Mouse (Mus musculus): ENCODE measurements around the gene Hdlbp. TPM values are rescaled to one million over a fixed set of nuclear protein-coding genes. Genes with fewer than 3 reads are reported as not detected.
"Not testable (repeated sequence)": the region's sequence is repeated elsewhere in the genome, so short reads cannot be mapped to it uniquely, and the experiment has no call there.

Gene Hdlbp
- polyA plus RNA-seq, 1 experiment from 2014 or later = 139 TPM

- H3K36me3 ChIP-seq = no peaks in the 10 kb centered on the region
- under 1% methylated on average over 41 of the region's 41 CpGs for WGBS
- no peaks in the 10 kb centered on the region for H3K27me3 ChIP-seq
- peak overlapping the region; percentile 93 for H3K27ac ChIP-seq
- H3K4me1 ChIP-seq = peaks cover 10% of the 10 kb centered on the region
- H3K4me2 ChIP-seq (replicated peaks) = peak overlapping the region; percentile 56
- no peaks in the 10 kb centered on the region for H3K9me3 ChIP-seq
- peak overlapping the region; percentile 94 for H3K4me3 ChIP-seq
- peak; percentile 97 for ATAC-seq (ENCODE audit: insufficient number of reproducible peaks, insufficient read depth, low FRiP score, low TSS enrichment)
- peak overlapping the region; percentile 86 for H3K9ac ChIP-seq
Observed at GRCm38 (mm10) chr1:93477758-93478585, 643 bp downstream of the Hdlbp start.

- H3K9ac ChIP-seq = no peak overlapping the region
- WGBS = 90% methylated on average over 3 of the region's 3 CpGs
- no peaks in the 10 kb centered on the region for H3K36me3 ChIP-seq
- no peaks in the 10 kb centered on the region for H3K27me3 ChIP-seq
- H3K4me2 ChIP-seq (replicated peaks) = no peak overlapping the region
- H3K4me1 ChIP-seq = peaks cover 9% of the 10 kb centered on the region
- no peak overlapping the region for H3K4me3 ChIP-seq
- H3K27ac ChIP-seq = no peak overlapping the region
- ATAC-seq (ENCODE audit: insufficient number of reproducible peaks, insufficient read depth, low FRiP score, low TSS enrichment) = no peak
- H3K9me3 ChIP-seq = no peaks in the 10 kb centered on the region
Observed at GRCm38 (mm10) chr1:93475694-93476093, 2.9 kb downstream of the Hdlbp start.

- no peak overlapping the region for H3K4me3 ChIP-seq
- no peak overlapping the region for H3K27ac ChIP-seq
- 95% methylated on average over 4 of the region's 4 CpGs for whole genome bisulfite sequencing
- no peaks in the 10 kb centered on the region; the same call in 1 of the 2 replicates for H3K36me3 ChIP-seq
- H3K4me2 ChIP-seq (replicated peaks) = no peak overlapping the region
- H3K9me3 ChIP-seq = no peaks in the 10 kb centered on the region
- ATAC-seq (ENCODE audit: insufficient number of reproducible peaks, insufficient read depth, low FRiP score, low TSS enrichment) = no peak
- no peaks in the 10 kb centered on the region for H3K4me1 ChIP-seq
- no peaks in the 10 kb centered on the region for H3K27me3 ChIP-seq
- H3K9ac ChIP-seq = no peak overlapping the region
Observed at GRCm38 (mm10) chr1:93468626-93469025, 10.0 kb downstream of the Hdlbp start.

- no peaks in the 10 kb centered on the region for H3K9me3 ChIP-seq
- ATAC-seq (ENCODE audit: insufficient number of reproducible peaks, insufficient read depth, low FRiP score, low TSS enrichment) = no peak
- H3K4me3 ChIP-seq = no peak overlapping the region
- H3K4me2 ChIP-seq (replicated peaks) = no peak overlapping the region
- H3K27me3 ChIP-seq = no peaks in the 10 kb centered on the region
- H3K4me1 ChIP-seq = no peaks in the 10 kb centered on the region
- H3K36me3 ChIP-seq = no peaks in the 10 kb centered on the region; the same call in 1 of the 2 replicates
- no peak overlapping the region for H3K9ac ChIP-seq
- no peak overlapping the region for H3K27ac ChIP-seq
Observed at GRCm38 (mm10) chr1:93465746-93466145, 12.9 kb downstream of the Hdlbp start.

GRCm38 (mm10) chr1:93465066-93465465 lies 13.5 kb downstream of the Hdlbp start:
- Histone ChIP-seq H3K9ac (no peak overlapping the region), H3K4me1 (no peaks in the 10 kb centered on the region), H3K4me3 (no peak overlapping the region), H3K4me2 (replicated peaks) (no peak overlapping the region), H3K36me3 (no peaks in the 10 kb centered on the region; the same call in 1 of the 2 replicates), H3K27ac (no peak overlapping the region), H3K27me3 (no peaks in the 10 kb centered on the region), H3K9me3 (no peaks in the 10 kb centered on the region)
- ATAC-seq (ENCODE audit: insufficient number of reproducible peaks, insufficient read depth, low FRiP score, low TSS enrichment) = no peak

GRCm38 (mm10) chr1:93459101-93459500 lies 19.5 kb downstream of the Hdlbp start:
- Histone ChIP-seq H3K9ac (no peak overlapping the region), H3K9me3 (no peaks in the 10 kb centered on the region), H3K36me3 (no peaks in the 10 kb centered on the region; the same call in 1 of the 2 replicates), H3K4me3 (no peak overlapping the region), H3K27ac (no peak overlapping the region), H3K27me3 (no peaks in the 10 kb centered on the region), H3K4me2 (replicated peaks) (no peak overlapping the region), H3K4me1 (no peaks in the 10 kb centered on the region)
- ATAC-seq (ENCODE audit: insufficient number of reproducible peaks, insufficient read depth, low FRiP score, low TSS enrichment) = no peak
- WGBS = 32% methylated on average over 3 of the region's 3 CpGs

GRCm38 (mm10) chr1:93458357-93458756 lies 20.3 kb downstream of the Hdlbp start:
- Histone ChIP-seq H3K27ac (no peak overlapping the region), H3K27me3 (no peaks in the 10 kb centered on the region), H3K9ac (no peak overlapping the region), H3K4me2 (replicated peaks) (no peak overlapping the region), H3K9me3 (no peaks in the 10 kb centered on the region), H3K4me3 (no peak overlapping the region), H3K36me3 (no peaks in the 10 kb centered on the region), H3K4me1 (no peaks in the 10 kb centered on the region)
- no peak for ATAC-seq (ENCODE audit: insufficient number of reproducible peaks, insufficient read depth, low FRiP score, low TSS enrichment)
- WGBS = 38% methylated on average over 1 of the region's 1 CpGs

- no peaks in the 10 kb centered on the region for H3K9me3 ChIP-seq
- H3K4me1 ChIP-seq = no peaks in the 10 kb centered on the region
- H3K4me3 ChIP-seq = no peak overlapping the region
- no peaks in the 10 kb centered on the region for H3K36me3 ChIP-seq
- no peaks in the 10 kb centered on the region for H3K27me3 ChIP-seq
- no peak overlapping the region for H3K4me2 ChIP-seq (replicated peaks)
- H3K27ac ChIP-seq = no peak overlapping the region
- H3K9ac ChIP-seq = no peak overlapping the region
- no peak for ATAC-seq (ENCODE audit: insufficient number of reproducible peaks, insufficient read depth, low FRiP score, low TSS enrichment)
Observed at GRCm38 (mm10) chr1:93453721-93454255, 24.8 kb downstream of the Hdlbp start.

- H3K4me2 ChIP-seq (replicated peaks) = not testable (repeated sequence)
Observed at GRCm38 (mm10) chr1:93450118-93450517, 28.5 kb downstream of the Hdlbp start.

GRCm38 (mm10) chr1:93445822-93446162 lies 32.8 kb downstream of the Hdlbp start:
- H3K4me3 ChIP-seq = peak overlapping the region; percentile 91
- H3K27me3 ChIP-seq = no peaks in the 10 kb centered on the region
- peak overlapping the region; percentile 87 for H3K27ac ChIP-seq
- ATAC-seq (ENCODE audit: insufficient number of reproducible peaks, insufficient read depth, low FRiP score, low TSS enrichment) = no peak
- WGBS = 13% methylated on average over 3 of the region's 3 CpGs
- H3K9ac ChIP-seq = peak overlapping the region; percentile 85
- H3K4me1 ChIP-seq = peaks cover 19% of the 10 kb centered on the region
- no peaks in the 10 kb centered on the region for H3K9me3 ChIP-seq
- H3K36me3 ChIP-seq = peaks cover 10% of the 10 kb centered on the region; the same call in 1 of the 2 replicates
- H3K4me2 ChIP-seq (replicated peaks) = peak overlapping the region; percentile 56

More at GRCm38 (mm10) chr1:93450118-93450517, 28.5 kb downstream of the Hdlbp start:
- not testable (repeated sequence) for H3K27ac ChIP-seq; H3K4me1 ChIP-seq; H3K27me3 ChIP-seq; H3K9ac ChIP-seq; ATAC-seq (ENCODE audit: insufficient number of reproducible peaks, insufficient read depth, low FRiP score, low TSS enrichment); H3K4me3 ChIP-seq; H3K9me3 ChIP-seq; H3K36me3 ChIP-seq
- 82% methylated on average over 5 of the region's 5 CpGs for WGBS

- H3K36me3 ChIP-seq = peaks cover 16% of the 10 kb centered on the region
- no peaks in the 10 kb centered on the region for H3K9me3 ChIP-seq
- H3K27me3 ChIP-seq = no peaks in the 10 kb centered on the region
- H3K4me2 ChIP-seq (replicated peaks) = peak overlapping the region; percentile 56
- H3K4me3 ChIP-seq = peak overlapping the region; percentile 91
- peak overlapping the region; percentile 87 for H3K27ac ChIP-seq
- under 1% methylated on average over 84 of the region's 84 CpGs for WGBS
- H3K4me1 ChIP-seq = peaks cover 19% of the 10 kb centered on the region
- peak overlapping the region; percentile 85 for H3K9ac ChIP-seq
- peak; percentile 90 for ATAC-seq (ENCODE audit: insufficient number of reproducible peaks, insufficient read depth, low FRiP score, low TSS enrichment)
Observed at GRCm38 (mm10) chr1:93445111-93445821, 33.3 kb downstream of the Hdlbp start.
